Mouse (Mus musculus): ENCODE data around the gene Kcnn3.

DNA sequence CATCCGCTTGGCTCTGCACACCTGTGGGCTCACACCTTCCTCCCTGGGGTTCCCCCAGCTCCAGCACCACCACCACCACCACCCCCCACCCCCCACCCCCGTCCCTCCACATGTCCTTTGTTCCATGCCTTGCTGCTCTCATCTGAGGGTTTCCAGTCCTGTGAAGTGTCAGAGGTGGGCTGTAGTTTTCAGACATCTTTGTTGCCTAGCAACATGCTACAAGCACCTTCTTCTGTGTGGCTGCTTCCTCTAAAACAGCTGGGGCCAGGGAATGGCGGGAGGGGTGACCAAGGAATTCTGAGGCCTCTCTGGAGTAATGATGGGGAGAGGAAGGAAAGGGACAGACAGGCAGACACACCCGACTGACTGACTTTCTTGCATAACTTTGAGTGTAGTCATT, 106.6 kb downstream of the Kcnn3 start:
- TF ChIP-seq CTCF (IDR thresholded peaks at IDR 0.05; ENCODE audit: borderline replicate concordance, control insufficient read depth, extremely low read depth, insufficient read depth, low read length, poor library complexity) (no peak), POLR2A (IDR thresholded peaks at IDR 0.05; ENCODE audit: control insufficient read depth, extremely low read depth, insufficient read depth, low read length, poor library complexity) (no peak)
